Mouse (Mus musculus): ENCODE measurements around the gene Cdh12.

GRCm38 (mm10) chr15:20582567-20583075, 133.6 kb downstream of the Cdh12 start:
- no peak for TF ChIP-seq POLR2A (IDR thresholded peaks at IDR 0.05; ENCODE audit: insufficient read length, low read depth)
- TF ChIP-seq E2F4 (IDR thresholded peaks at IDR 0.05; ENCODE audit: insufficient read depth) = no peak
- no peak for TF ChIP-seq REST (IDR thresholded peaks at IDR 0.05; ENCODE audit: insufficient read depth, insufficient read length)
- TF ChIP-seq MAX (IDR thresholded peaks at IDR 0.05; ENCODE audit: low read depth) = no peak
- TF ChIP-seq POLR2AphosphoS2 (IDR thresholded peaks at IDR 0.05; ENCODE audit: insufficient read length, low read depth) = no peak
- TF ChIP-seq MYOD1 (IDR thresholded peaks at IDR 0.05; ENCODE audit: control insufficient read depth in 1 of 3, insufficient read length in 2 of 3, low read depth in 2 of 3) = no peak
